Mouse (Mus musculus) frontal cortex, postnatal 10 days (tissue): ENCODE measurements around the gene Cyp2w1.

ENCODE experiments used
- DNase-seq, 2 experiments: peaks; one replicate each; pipeline ENCODE4 v3.0.0; 2022; ENCODE audit warnings: low spot score in 2 of 2, mixed read lengths in 1 of 2

The Cyp2w1 gene

GRCm38 (mm10) chr5:139364911-139365571, 12.6 kb downstream of the Cyp2w1 start:
- DNase-seq = peak in 1 of 2 experiments; percentile 42

GRCm38 (mm10) chr5:139365827-139366226, 13.4 kb downstream of the Cyp2w1 start:
- no peak for DNase-seq

- DNase-seq = no peak
Observed at GRCm38 (mm10) chr5:139366484-139366883, 14.1 kb downstream of the Cyp2w1 start.

GRCm38 (mm10) chr5:139367884-139368458, 15.6 kb downstream of the Cyp2w1 start:
- no peak for DNase-seq

GRCm38 (mm10) chr5:139368638-139369320, 16.4 kb downstream of the Cyp2w1 start:
- no peak for DNase-seq

GRCm38 (mm10) chr5:139370336-139370735, 17.9 kb downstream of the Cyp2w1 start:
- no peak for DNase-seq

- DNase-seq = no peak
Observed at GRCm38 (mm10) chr5:139371118-139371517, 18.7 kb downstream of the Cyp2w1 start.

GRCm38 (mm10) chr5:139371631-139372401, 19.4 kb downstream of the Cyp2w1 start:
- DNase-seq = peak; percentile 86 to 88

- no peak for DNase-seq
Observed at GRCm38 (mm10) chr5:139373126-139373525, 20.7 kb downstream of the Cyp2w1 start.

- DNase-seq = no peak
Observed at GRCm38 (mm10) chr5:139373889-139374444, 21.6 kb downstream of the Cyp2w1 start.

- DNase-seq = no peak
Observed at GRCm38 (mm10) chr5:139374841-139375240, 22.4 kb downstream of the Cyp2w1 start.

GRCm38 (mm10) chr5:139377468-139378270, 25.3 kb downstream of the Cyp2w1 start, which contains the start of gene Gpr146:
TSS of gene Gpr146 (plus strand) at chr5:139377697.
- no peak for DNase-seq

GRCm38 (mm10) chr5:139378271-139378556, 25.8 kb downstream of the Cyp2w1 start:
- DNase-seq = no peak

GRCm38 (mm10) chr5:139378986-139379629, 26.7 kb downstream of the Cyp2w1 start:
- DNase-seq = no peak

- no peak for DNase-seq
Observed at GRCm38 (mm10) chr5:139379771-139380384, 27.5 kb downstream of the Cyp2w1 start.

GRCm38 (mm10) chr5:139380385-139381248, 28.2 kb downstream of the Cyp2w1 start:
- DNase-seq = peak; percentile 85 to 88

- DNase-seq = no peak
Observed at GRCm38 (mm10) chr5:139381586-139382513, 29.4 kb downstream of the Cyp2w1 start.

GRCm38 (mm10) chr5:139382760-139383159, 30.3 kb downstream of the Cyp2w1 start:
- no peak for DNase-seq
